Mouse (Mus musculus) cerebellum, postnatal 10 days (tissue): ENCODE results near the gene Ralgps1.

ENCODE experiments used
- DNase-seq, 2 experiments: peaks; one replicate each; pipeline ENCODE4 v3.0.0; 2021; ENCODE audit warnings: mixed read lengths in 2 of 2

The Ralgps1 gene

DNA sequence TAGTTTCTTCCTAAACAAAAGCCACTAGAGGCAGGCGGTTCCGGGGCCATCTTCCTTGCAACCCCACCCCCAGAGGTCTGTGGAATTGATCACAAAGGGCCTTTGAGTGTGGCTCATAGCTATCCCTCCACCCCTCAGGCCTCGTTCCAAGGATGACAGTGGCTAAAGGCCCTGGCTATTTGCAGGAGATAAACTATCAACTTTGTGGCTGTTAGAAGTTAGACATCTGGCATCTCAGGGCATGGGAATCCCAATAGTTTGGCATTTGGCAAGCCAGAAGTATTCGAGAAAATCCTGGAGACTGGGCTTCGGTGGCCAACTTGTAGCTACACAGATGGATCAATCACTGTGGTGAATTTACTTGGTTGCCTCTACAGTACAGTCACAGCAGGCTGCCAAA lies 137.4 kb downstream of the Ralgps1 start:
- no peak for DNase-seq

DNA sequence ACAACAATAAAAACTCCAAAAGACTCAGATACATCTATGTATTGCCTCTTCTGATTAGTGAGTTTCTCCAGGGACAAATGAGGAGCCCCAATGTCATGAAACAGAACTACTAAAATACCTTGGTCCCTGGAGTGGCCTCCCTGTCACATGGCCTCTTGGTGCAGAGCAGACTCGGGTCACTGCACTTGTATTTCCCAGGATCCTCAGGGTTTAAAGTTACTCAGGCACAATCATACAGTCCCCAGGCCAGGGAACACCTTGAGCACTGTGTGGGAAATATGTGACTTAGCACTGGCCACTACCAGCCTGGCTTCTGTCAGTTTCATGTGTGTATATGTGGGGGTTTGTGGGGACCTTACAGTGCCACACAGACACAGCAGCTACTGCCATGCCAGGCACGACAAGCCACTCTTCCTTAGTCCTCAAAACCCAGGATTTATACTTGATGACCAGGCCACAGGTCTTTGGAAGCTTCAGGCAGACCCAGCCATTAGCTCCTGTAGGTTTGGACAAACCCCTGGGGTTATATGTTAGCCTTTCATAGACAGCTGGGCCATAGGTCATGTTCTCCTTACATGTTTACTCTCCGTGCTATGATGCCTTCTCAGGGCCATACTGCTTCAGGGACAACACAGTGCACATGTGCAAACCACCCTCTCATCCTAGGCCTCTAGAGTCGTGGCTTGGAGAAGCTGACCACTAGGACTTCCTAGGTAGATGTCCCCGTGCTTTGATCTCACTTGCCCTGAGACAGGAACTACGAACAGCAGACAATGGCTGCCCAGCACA lies 138.3 kb downstream of the Ralgps1 start:
- DNase-seq: no peak

DNA sequence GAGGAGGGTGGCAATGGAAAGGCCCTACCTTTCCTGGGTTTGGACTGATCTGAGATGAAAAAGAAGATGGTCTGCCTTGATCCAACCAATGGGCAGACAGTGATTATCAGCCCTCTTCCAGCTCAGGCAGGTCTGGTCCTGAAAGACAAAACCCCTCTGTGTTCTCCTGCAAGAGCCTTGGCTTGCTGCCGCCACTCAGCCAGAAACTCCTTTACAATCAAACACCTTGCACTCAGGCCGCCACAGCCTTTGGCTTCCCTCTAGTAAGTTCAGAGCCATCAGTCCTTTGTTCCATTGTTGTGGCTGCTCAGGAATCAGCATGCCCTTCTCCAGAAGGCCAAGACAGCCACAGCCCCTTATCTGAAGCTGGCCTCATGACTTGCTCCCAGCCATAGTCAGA lies 139.5 kb downstream of the Ralgps1 start:
- DNase-seq: no peak

DNA sequence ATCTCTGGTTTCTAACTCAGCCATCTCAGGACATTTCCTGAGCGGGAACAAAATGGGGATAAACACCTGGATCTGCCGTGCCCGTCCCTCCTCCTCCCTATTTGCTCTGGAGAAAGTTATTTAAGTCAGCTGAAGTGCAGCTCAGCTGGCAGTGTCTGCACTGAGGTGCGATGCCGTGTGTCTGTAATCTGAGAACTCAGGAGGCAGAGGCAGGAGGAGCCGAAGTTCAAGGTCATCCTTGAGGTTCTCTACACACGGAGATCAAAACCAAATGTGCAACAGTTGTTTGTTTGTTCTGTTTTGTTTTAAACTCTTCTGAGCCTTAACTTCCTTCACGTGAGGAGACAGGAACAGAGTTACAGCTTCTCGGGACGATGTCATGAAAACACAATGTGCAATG lies 140.6 kb downstream of the Ralgps1 start:
- DNase-seq: no peak

DNA sequence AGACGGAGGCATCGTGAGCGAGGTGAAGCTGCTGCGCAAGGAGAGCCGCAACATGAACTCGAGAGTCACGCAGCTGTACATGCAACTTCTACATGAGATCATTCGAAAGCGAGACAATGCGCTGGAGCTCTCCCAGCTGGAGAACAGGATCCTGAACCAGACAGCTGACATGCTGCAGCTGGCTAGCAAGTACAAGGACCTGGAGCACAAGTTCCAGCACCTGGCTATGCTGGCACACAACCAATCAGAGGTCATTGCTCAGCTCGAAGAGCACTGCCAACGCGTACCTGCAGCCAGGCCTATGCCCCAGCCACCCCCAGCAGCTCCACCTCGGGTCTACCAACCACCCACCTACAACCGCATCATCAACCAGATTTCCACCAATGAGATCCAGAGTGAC lies 142.7 kb downstream of the Ralgps1 start:
- no peak for DNase-seq

DNA sequence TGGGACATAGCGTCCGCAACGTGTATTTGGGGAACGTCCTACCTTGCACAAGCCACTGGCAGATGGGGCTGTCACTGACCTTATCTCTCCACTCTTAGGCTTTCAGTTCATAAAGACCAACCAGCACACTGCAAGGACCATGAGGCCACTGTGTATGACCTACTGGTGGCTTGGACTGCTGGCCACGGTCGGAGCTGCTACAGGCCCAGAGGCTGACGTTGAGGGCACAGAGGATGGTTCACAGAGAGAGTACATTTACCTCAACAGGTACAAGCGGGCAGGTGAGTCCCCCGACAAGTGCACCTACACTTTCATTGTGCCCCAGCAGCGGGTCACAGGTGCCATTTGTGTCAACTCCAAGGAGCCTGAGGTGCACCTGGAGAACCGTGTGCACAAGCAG lies 143.2 kb downstream of the Ralgps1 start:
- no peak for DNase-seq

DNA sequence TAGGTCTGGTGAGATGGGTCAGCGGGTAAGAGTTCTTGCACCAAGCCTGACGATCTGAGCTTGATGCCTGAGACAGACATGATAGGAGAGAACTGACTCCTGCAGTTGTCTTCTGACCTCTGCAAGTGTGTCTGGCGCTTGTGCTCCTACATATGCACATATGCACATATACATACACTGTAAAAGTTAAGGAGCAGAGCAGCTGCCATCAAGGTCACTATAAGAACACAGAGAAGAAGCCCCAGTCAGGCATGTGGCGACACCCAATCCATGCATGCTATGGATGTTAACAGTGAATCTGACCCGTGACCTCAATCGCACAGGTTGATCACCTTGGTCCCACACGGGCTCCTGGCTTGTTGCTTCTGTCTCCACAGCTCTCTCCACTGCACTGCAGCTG lies 145.4 kb downstream of the Ralgps1 start:
- DNase-seq: no peak

DNA sequence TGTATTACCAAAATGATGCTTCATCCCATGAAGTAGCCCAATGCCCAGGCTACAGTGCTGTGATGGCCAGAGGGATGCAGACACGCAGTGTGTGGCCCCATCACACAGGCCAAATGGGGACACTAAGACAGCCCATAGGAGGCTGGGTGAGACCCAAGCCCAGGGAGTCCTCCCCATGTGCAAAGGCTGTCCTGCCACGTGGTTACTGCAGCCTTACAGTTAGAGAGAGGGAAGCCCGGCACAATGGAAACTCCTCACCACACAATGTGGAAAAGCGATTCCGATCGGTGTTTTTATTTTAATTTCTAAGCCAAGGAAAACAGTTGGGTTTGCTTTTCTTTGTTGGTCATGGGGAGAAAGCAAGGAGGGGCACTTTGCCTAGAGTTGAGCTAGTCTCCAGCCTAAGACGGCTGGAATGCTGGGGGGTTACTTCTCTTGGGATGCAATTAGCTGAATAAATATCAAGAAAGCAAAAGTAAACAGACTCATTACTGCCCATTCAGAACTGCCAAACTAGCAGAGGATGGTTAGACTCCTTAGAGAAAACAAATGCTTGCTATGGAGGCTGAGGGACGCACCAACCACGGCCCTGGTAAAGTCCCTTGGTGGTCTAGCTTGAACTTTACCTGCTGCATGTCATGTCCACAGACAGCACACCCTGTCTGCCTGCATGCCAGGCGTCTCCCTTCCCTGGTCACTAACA lies 147.5 kb downstream of the Ralgps1 start:
- DNase-seq: no peak

DNA sequence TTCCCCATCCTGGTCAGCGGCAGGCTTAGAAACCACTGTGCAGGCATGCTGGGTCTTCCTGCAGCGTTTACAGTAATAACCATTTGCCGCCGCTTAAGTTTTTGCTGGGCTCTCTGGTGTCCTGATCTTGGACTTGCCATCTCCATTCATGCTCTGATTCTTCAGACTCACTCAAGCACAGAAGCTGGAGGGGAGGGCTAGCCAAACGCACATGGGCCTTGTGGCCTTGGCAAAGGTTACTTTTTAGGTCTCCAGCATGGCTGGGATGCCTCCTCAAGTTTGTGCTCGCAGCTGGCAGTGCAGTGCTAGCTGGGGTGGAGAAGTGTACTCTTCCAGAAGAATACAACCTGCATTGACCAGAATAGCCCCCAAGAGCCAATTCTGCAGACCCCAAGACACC lies 148.8 kb downstream of the Ralgps1 start:
- DNase-seq: no peak

DNA sequence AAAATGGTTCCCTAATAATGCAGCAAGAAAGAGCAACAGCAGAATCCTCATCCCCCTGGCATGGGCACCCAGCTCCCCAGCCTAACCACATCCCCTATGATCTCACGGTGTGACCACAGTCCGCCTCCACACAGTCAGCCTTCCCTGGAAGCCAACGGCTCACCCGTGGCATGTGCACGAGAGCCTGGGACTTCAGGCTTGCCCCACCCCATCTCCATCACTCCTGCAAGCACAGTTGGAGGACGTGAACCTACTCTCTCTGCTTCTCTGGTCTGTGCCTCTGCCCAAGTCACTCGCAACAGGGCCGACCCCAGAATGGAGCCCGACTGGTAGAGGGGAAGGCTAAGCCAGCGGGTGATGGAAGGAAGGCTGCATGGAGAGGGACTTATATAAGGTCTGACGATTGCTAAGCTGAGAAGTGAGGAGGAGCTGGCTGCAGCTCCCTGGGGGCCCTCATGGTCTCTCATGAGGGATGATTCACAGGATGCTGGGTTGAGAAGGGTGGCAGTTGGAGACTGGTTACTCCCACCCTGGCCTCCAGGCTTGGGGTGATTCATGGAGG lies 149.9 kb downstream of the Ralgps1 start:
- no peak for DNase-seq

DNA sequence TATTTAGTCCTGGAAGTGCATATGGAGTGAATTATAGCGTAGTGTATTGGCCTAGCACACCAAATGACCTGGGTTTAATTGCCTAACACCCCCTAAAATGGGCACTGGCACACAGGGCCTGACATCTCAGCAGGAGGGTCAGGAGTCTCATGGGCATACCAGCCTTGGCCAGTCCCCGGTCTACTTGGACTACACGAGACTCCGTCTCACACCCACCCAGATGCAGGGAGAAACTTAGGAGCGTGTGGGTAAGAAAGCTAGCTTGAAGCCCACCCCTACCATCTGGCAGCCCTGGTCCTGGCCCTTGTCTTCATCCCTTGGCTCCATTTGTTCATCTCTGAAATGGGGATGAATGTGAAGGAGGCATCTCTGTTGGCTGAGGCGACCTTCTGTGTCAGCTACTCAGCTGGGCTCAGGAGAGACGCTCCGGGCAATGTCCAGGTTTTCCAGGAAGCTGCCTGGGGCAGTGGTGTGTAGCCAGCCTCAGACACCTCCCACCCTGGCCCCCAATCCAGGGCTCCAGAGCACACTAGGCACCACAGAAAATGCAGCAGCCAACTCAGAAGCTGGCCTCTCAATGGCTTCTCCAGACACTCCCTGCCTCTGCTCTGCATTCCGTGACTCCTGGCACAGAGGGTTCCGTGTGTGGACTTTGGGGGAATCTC lies 150.5 kb downstream of the Ralgps1 start:
- DNase-seq: no peak

DNA sequence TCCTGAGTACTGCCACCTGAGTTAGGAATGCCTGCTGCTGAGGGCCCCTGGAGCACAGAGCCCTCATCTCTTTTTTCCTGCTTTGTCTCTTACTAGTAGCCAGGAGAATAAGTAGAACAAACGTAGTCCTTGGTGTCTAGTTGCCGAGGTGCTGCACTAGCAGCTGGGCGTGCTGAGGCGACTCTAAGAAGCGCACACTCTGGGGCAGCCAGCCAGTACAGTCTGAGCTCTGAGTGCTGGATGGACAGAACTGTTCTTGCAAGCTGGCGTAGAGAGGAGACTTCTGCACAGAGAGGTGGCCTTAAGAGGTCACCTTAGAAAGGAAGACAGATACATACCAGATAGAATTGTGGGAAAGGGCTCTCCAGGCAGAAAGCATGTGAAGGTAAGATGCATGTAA lies 151.0 kb downstream of the Ralgps1 start:
- DNase-seq: peak; percentile 47 to 52

DNA sequence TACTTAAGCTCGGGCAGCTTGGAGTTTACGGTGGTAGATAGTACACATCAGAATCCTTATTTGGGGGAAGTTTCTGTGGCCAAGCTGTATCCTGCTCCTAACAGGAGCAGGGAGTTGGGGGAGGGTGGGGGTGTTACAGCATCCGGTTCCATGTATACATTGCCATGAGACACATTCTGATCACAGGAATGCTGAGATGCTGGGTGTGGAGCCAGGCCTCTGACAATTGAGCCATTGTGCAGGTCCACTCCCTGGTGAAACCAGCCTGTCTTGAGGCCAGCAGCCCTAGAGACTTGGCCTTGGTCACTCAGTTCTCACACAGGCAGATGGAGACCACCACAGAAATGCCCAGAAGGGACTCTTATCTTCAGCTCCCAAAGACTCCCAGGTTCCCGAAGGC lies 151.6 kb downstream of the Ralgps1 start:
- DNase-seq: no peak

DNA sequence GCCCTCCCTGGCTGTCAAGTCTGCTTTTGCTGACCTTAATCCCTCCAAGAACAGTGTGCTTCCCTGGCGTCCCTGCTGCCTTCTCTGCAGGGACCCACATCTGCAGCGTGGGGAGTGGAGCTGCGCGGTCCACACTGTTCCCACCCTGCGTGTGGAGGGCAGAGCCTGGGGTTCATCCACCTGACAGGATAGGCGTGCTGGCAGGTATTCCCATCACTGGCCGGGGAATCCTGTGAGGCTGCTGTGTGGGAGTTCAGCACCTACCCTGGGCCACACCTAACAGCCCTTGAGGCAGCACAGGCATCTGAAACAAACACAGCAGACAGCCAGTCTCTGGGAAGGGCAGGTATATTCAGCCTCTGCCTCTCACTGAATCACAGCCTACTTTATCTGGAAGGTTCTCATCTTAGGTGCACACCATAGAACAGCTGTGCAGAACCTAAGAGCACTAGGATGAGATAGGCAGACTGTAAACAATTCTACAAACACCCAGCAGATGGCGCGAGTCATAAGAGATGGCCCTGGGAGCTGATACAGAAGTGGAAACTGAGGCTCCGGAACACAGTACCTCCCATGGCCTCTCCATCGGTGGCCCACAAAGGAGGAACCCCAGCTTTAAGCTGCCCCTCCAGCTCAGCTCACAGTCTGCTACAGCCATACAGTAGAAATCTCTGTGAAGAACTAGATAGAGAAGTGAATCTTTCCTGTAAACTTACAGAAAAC lies 152.2 kb downstream of the Ralgps1 start:
- peak; percentile 53 to 61 for DNase-seq

DNA sequence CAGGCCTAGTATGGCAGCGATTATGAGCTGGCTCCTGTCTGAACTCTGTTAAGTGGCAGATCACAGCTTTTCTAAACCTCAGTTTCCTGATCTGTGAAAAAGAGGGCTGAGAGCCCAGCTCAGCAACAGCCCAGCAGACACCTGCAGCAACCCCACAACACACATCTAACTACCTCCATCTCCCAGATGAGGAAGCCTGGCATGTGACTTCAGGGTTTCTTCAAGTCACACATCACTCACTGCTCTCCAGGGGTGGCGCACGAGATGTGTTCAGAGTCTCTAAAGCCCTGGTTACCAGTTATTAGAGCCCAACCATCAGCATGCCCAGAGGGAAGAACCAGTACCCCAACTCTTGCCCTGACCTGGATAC lies 153.9 kb downstream of the Ralgps1 start:
- DNase-seq: no peak

DNA sequence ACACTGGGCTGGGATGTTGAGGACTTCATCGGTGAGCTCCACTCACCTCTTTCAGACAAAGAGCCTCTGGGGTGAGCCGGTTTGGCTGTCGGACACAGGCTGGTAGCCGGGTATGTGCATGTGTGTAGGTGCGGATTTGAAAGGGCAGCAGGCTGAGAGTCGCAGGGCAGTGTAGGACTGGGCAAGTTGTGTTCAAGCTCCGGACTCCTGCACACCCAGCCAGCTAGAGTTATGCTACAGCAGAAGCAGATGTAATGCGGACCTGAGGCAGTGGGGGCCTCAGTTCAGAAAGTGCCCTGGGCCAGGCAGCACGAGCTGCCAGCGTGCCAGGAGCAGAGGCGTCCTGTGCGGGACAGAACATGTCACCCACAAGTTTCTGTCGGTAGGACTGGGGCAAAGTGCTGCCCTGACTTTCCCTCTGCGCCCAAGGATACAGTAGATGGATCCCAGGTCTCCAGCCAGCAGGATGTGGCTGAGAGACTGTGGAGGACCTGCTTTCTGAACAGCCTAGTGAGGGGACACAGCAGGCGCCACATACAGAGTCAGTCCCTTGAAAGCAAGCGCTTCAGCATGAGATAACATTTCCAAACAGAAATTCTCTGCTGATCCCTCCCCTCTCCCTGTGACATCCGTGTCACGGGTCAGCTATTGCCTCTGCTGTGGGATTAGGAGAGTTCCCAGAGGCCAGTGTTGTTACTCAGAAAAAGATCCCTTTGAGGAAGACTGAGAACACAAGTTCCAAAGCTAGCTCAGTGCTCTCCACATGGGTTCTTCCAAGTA lies 154.5 kb downstream of the Ralgps1 start:
- no peak for DNase-seq

DNA sequence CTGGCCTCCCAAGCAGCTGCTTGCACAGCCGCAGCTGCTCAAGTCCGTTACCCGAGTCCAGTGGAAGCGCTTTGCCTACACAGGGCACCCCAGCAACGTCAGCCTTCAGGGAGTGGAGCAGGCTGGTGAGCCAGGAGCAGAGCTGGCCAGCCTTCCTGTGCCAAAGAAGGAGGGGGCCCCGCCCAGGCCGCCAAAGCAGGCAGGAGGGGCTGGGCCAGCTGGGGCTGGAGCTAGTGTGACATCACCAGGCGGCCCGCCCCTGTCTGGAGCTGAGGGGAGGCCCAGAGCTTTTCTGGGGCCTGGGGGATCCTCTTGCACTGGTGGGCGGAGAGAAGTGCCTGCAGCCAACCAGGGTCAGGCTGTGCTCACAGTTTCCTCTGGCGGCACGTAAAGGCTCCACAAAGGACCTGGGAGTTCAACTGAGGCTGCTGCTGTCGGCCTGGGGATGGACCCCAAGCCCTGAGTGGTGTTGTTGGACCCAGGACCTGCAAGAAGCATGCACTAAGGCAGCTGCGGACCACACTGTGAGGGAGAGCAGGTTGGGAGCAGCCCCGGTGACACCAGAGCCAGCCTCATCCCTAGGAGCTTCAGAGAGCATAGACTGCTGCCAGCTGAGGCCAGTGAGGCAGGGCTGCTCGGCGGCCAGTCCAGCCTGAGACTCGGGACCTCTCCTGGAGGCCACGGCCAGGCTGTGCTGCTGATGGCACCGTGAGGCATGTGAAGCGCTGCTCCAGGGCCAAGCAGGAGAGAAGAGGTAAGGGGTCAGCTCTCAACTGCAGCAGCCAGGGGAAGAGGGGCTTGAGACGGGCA lies 155.4 kb downstream of the Ralgps1 start, which contains the start of gene Angptl2:
TSS of gene Angptl2 (plus strand) at position 370 of the 810 bp plus-strand sequence.
- peak; percentile 83 to 93 for DNase-seq

DNA sequence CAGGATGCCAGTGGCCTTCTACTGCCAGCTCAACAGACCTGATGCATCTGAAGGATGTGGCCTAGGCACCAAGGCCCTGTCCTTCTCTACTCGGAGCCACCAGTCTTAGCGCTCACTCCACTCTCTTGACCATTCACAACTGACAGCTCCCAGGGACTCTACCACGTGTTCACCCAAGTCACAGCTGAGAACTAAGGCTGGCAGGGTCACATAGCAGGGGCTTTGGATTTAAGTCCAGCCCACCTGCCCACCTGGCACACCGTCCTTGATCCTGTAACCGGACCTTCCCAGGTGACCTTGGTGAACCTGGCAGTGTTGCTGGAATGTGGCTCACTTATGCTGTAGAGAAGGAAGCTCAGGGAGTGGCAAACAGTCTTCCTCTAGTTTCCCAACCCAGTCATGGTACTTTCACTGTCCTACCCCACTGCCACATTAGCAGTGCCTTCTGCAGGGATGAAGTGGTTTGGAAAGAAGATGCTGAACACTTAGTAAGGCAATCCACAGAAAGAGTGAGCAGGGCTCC lies 156.0 kb downstream of the Ralgps1 start:
- DNase-seq: peak; percentile 41 to 44

DNA sequence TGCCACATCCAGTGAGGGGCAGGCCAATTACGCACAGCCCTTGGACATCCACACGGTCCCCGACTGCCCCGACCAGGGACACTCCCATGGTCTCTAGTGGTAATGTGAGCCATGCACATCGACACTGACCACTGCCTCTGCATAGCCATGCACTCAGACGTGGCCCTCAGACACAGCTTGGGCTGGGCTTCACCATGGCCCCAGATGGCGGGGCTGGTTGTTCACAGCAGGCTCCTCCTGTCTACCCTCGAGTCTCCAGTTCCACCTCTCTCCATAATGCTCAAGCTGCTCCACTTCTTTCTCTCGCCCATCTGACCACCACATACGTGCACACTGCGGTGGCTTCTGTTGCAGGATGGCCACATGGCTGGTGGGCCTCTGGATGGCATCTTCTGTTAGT lies 160.0 kb downstream of the Ralgps1 start:
- peak; percentile 63 to 65 for DNase-seq

DNA sequence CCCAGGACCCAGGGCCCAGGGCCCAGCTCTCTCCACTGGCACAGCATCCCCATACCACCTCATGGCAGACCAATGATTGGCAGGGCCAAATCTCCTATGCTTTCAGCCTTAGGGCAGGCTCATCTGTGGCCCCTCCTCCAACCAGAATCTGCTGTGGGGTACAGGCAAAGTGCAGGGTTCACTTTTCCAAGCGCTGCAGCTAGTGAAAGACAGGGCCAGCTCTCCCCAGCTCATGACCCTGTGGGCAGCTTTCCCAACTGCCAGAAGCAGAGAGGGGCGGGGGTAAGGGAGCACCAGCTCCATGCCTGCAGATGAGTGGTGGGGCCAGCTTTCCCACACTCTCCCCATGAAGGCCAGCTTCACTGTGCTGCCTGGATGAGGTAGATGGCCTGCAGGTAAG lies 160.4 kb downstream of the Ralgps1 start:
- peak; percentile 48 to 56 for DNase-seq

DNA sequence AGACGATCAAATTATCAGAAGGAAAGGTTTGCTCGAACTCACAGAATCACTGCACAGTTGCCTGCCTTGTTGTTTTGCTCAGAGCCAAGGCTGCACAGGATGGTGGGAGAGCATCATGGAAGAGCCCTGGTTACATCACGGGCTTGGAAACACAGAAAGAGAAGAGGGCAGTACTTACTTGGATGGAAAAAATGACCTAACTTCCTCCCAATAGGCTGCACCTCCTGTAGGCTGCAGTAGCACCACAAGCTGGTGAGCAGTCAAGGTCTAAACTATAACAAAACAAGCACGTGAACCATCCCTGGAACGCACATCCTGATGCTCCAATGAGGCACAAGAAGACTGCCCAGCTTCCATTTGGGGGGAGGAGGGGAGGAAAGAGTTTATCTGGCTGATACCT lies 163.2 kb downstream of the Ralgps1 start:
- DNase-seq: no peak
